Mouse (Mus musculus) midbrain, embryonic 15.5 days (tissue): Measurements from ENCODE around the gene Gm960. TPM values are rescaled to one million over a fixed set of nuclear protein-coding genes. Genes with fewer than 3 reads are reported as not detected.

ENCODE experiments used
- microRNA-seq: library from miRNA; unstranded; fragments of <30 nt; microRNA quantifications from one replicate; pipeline ENCODE4, GENCODE M21; 2016
- polyA plus RNA-seq: library from polyadenylated mRNA; unstranded; fragments of >200 nt; fragmentation: Nextera tagmentation; extraction: Ambion mirVana; gene quantifications from 2 replicates; pipeline ENCODE4 v1.2.1, GENCODE M21; 2015

Gm960 gene
- polyA plus RNA-seq, 1 experiment from 2014 or later, result 7.7 TPM

Small RNA genes within 50 kb of the gene (microRNA-seq; reads per million reads assigned to microRNA genes)
- gene Mir6986, result 1.7 reads per million

Other genes with a start within 250 kb of the Gm960 start
- 3.6 and 4.3 TPM in 2 replicates for gene Syt12, start 221.2 kb downstream of the Gm960 start, polyA plus RNA-seq
- not detected in 2 replicates for gene 2010003K11Rik, start 200.1 kb downstream of the Gm960 start, polyA plus RNA-seq
- gene Pcx, start 188.2 kb downstream of the Gm960 start, polyA plus RNA-seq, result 26.6 and 30.5 TPM in 2 replicates
- gene Lrfn4, start 83.0 kb downstream of the Gm960 start, polyA plus RNA-seq, result 12.7 and 13.9 TPM in 2 replicates
- 53.7 and 54.1 TPM in 2 replicates for gene Rce1, start 73.0 kb downstream of the Gm960 start, polyA plus RNA-seq
- gene Sptbn2, start 12.5 kb upstream of the Gm960 start, polyA plus RNA-seq, result 35.2 and 39.8 TPM in 2 replicates
- 180 and 188 TPM in 2 replicates for gene Rbm4b, start 57.8 kb upstream of the Gm960 start, polyA plus RNA-seq
- 98.0 and 98.6 TPM in 2 replicates for gene Rbm4, start 95.2 kb upstream of the Gm960 start, polyA plus RNA-seq
- 17.0 and 19.5 TPM in 2 replicates for gene Gm21992, start 112.9 kb upstream of the Gm960 start, polyA plus RNA-seq
- 69.3 and 72.8 TPM in 2 replicates for gene Rbm14, start 113.0 kb upstream of the Gm960 start, polyA plus RNA-seq
- 43.9 and 44.1 TPM in 2 replicates for gene Ccs, start 140.7 kb upstream of the Gm960 start, polyA plus RNA-seq
- gene Ccdc87, start 140.7 kb upstream of the Gm960 start, polyA plus RNA-seq, result 0.74 and 0.83 TPM in 2 replicates
- 83.0 and 84.3 TPM in 2 replicates for gene Ctsf, start 156.5 kb upstream of the Gm960 start, polyA plus RNA-seq
- 2.2 and 2.7 TPM in 2 replicates for gene Actn3, start 179.2 kb upstream of the Gm960 start, polyA plus RNA-seq
- gene Zdhhc24, start 180.0 kb upstream of the Gm960 start, polyA plus RNA-seq, result 26.1 and 28.8 TPM in 2 replicates
- 11.7 and 12.1 TPM in 2 replicates for gene Bbs1, start 208.0 kb upstream of the Gm960 start, polyA plus RNA-seq
- gene Dpp3, start 229.6 kb upstream of the Gm960 start, polyA plus RNA-seq, result 125 TPM in 2 replicates
- 14.0 and 14.5 TPM in 2 replicates for gene Peli3, start 244.5 kb upstream of the Gm960 start, polyA plus RNA-seq